Mouse (Mus musculus) midbrain, postnatal 0 days (tissue): ENCODE data around the gene Trim69. TPM values are rescaled to one million over a fixed set of nuclear protein-coding genes. Genes with fewer than 3 reads are reported as not detected.
A peak's percentile ranks its signal among the peaks of the same experiment; 100 is the strongest.

Experiments
- ATAC-seq: fragments of 200-750 bp; cut with Nextera tagmentation; 2 replicates; pipeline ENCODE4 v1.8.0; 2017; ENCODE audit warnings: moderate number of reproducible peaks, mild to moderate bottlenecking, moderate TSS enrichment, moderate library complexity; ENCODE audit not compliant: low FRiP score
- DNase-seq: peaks from one replicate; pipeline ENCODE4 v3.0.0-alpha.2; 2015; ENCODE audit warnings: low spot score
- H3K27ac ChIP-seq: fragments of 300-500 bp; sonication (generic); 2 replicates; pipeline ENCODE4 v1.5.1; 2014; ENCODE audit warnings: low read depth, mild to moderate bottlenecking, low read length, mixed read lengths
- H3K27me3 ChIP-seq: fragments of 300-500 bp; sonication (generic); 2 replicates; pipeline ENCODE4 v1.6.1; 2014; ENCODE audit warnings: low read length, control low read depth, mixed read lengths; ENCODE audit not compliant: insufficient read depth
- H3K36me3 ChIP-seq: fragments of 300-500 bp; sonication (generic); 2 replicates; pipeline ENCODE4 v1.6.1; 2014; ENCODE audit warnings: low read length, control low read depth, mixed read lengths; ENCODE audit not compliant: insufficient read depth
- H3K4me1 ChIP-seq: fragments of 300-500 bp; sonication (generic); 2 replicates; pipeline ENCODE4 v1.6.1; 2014; ENCODE audit warnings: mild to moderate bottlenecking, control low read depth, antibody characterized with exemption, low read length, mixed read lengths; ENCODE audit not compliant: insufficient read depth
- H3K4me2 ChIP-seq: fragments of 300-500 bp; sonication (generic); 2 replicates; pipeline ENCODE4 v1.6.1; 2014; ENCODE audit warnings: low read depth, mild to moderate bottlenecking, low read length, mixed read lengths; ENCODE audit not compliant: poor library complexity, severe bottlenecking
- H3K4me3 ChIP-seq: fragments of 300-500 bp; sonication (generic); 2 replicates; pipeline ENCODE4 v1.5.1; 2014; ENCODE audit warnings: low read depth, mild to moderate bottlenecking, low read length, moderate library complexity
- H3K9ac ChIP-seq: fragments of 300-500 bp; sonication (generic); replicated peaks from 2 replicates; pipeline ENCODE4 v1.6.1; 2014; ENCODE audit warnings: mild to moderate bottlenecking, low read length, moderate library complexity, mixed read lengths; ENCODE audit not compliant: poor library complexity, severe bottlenecking
- H3K9me3 ChIP-seq: fragments of 300-500 bp; sonication (generic); 2 replicates; pipeline ENCODE4 v1.6.1; 2016; ENCODE audit warnings: low read length, control low read depth
- CTCF ChIP-seq: IDR thresholded peaks from 2 replicates; pipeline ENCODE4 v1.5.1; 2016; ENCODE audit warnings: antibody characterized with exemption, mild to moderate bottlenecking
- WGBS: fragments of 180-500 bp; shearing (Covaris S2); extraction: QIAGEN DNeasy Blood & Tissue Kit; methylation state at CpG from one replicate; pipeline ENCODE4 v1.1.7; 2014; 5-methylcytosine and 5-hydroxymethylcytosine counted together
- polyA plus RNA-seq: library from polyadenylated mRNA; unstranded; fragments of >200 nt; fragmentation: Nextera tagmentation; extraction: Ambion mirVana; gene quantifications from 2 replicates; pipeline ENCODE4 v1.2.1, GENCODE M21; 2015
- total RNA-seq: library from RNA; depleted of rRNA; stranded (reverse); fragments of >200 nt; gene quantifications from 2 replicates; pipeline ENCODE4 v1.2.3, GENCODE M21; 2014

Trim69 gene
- total and polyA plus RNA-seq, 2 experiments from 2014 or later: not detected

DNA sequence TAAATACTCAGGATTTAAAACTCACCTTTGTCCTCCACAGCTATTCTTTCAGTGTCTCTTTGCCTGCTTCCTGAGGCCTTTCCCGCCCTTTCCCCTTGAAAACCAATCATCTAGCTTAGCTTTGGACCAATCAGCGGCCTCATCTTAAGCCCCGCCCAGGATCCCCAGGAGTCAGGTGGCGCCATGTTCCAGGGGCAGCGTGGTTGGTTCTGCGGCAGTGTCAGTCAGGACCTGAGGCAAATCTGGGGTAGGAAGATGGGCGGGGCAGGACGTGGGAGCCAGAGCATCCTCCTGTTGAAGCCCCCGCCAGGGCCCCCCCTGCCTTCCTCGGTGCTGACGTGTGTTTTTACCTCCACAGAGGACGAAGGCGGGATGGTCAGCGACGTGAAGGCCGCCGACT is 25.6 kb downstream of the Trim69 start, which contains the start of the genes Patl2 and Terb2:
Patl2 (minus strand) TSS at position 84 of the 400 bp plus-strand sequence.
Terb2 (plus strand) TSS at position 167 of the 400 bp plus-strand sequence.
- Histone ChIP-seq H3K4me3 (no peak within 1 kb of the TSS), H3K27ac (no peak within 1 kb of the TSS), H3K36me3 (no peaks in the 10 kb centered on the region), H3K4me1 (no peaks in the 10 kb centered on the region), H3K9me3 (no peaks in the 10 kb centered on the region), H3K4me2 (no peak within 1 kb of the TSS), H3K27me3 (no peaks in the 10 kb centered on the region), H3K9ac (no peak within 1 kb of the TSS)
- ATAC-seq (no peak), DNase-seq (no peak)
- no peak for TF ChIP-seq CTCF
- WGBS: 86% methylated on average over 17 of the region's 17 CpGs

DNA sequence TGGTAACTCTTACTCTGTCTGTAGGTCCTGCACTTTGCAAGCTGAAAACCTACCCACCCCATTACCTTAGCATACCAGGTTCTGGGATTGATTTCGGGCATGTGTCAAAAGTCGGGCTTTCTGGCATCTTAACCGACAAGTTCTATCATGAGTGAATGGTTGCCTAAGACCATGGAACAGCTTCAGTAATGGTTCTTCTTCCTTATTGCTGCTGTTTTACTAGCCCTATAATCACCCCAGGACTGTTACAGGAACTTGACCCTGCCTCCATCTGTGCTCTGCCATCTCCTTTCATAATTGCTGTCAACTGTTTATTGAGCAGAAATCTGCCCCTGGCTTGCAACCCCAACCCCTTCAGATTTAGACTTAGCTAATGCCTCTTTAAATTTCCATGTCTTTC is 26.3 kb downstream of the Trim69 start:
- no peak overlapping the region for H3K4me3 ChIP-seq
- no peaks in the 10 kb centered on the region for H3K27me3 ChIP-seq
- H3K36me3 ChIP-seq: no peaks in the 10 kb centered on the region
- H3K9me3 ChIP-seq: no peaks in the 10 kb centered on the region
- TF ChIP-seq CTCF: no peak
- no peak overlapping the region for H3K27ac ChIP-seq
- ATAC-seq (no peak), DNase-seq (no peak)
- H3K4me2 ChIP-seq: no peak overlapping the region
- 98% methylated on average over 3 of the region's 3 CpGs for WGBS
- no peaks in the 10 kb centered on the region for H3K4me1 ChIP-seq
- H3K9ac ChIP-seq: no peak overlapping the region

DNA sequence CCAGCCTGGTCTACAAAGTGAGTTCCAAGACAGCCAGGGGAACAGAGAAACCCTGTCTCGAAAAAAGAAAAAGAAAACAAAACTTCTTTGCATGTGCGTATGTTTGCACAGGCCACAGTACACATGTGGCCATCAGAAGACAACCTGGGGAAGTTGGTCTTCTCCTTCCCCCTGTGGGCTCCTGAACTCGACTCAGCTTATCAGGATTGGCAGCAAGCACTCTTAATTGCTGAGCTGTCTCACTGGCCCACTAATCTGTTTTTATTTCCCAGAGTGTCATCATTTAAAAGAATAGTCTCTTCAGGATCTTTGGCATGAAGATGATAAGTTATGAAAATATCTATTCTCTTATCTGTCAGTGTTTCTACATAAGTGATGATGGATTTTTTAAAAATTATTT is 31.3 kb downstream of the Trim69 start:
- DNase-seq: no peak
- 82% methylated on average over 3 of the region's 3 CpGs for WGBS
- H3K36me3 ChIP-seq: no peaks in the 10 kb centered on the region

DNA sequence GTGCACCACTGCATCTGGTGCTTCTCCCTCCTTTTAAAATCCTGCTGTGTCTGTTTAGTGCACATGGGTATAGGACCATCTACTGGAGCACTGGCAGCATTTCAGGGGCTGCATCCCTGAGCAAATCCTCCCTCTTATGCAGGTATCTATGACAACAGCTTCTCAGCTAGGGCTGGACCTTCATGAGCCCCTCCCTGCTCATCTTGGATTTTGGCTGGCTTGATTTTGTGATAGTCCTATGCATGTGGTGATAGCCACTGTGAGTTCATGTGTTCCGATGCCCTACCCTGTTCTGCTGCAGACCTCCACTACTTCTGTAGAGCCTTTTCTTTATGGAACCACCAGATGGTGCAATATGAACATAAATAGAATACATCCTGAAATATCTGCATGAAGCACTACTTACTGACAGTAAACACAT is 34.0 kb downstream of the Trim69 start:
- ATAC-seq: peak; percentile 72
- H3K4me2 ChIP-seq: 0 out of 2 replicates have a peak overlapping the region, but pooled peaks have one; percentile 9

More for the DNA sequence above, 31.3 kb downstream of the Trim69 start:
- Histone ChIP-seq H3K4me2 (no peak overlapping the region), H3K27me3 (no peaks in the 10 kb centered on the region), H3K27ac (no peak overlapping the region), H3K9ac (no peak overlapping the region), H3K9me3 (no peaks in the 10 kb centered on the region), H3K4me1 (no peaks in the 10 kb centered on the region), H3K4me3 (no peak overlapping the region)
- TF ChIP-seq CTCF: no peak
- no peak for ATAC-seq

DNA sequence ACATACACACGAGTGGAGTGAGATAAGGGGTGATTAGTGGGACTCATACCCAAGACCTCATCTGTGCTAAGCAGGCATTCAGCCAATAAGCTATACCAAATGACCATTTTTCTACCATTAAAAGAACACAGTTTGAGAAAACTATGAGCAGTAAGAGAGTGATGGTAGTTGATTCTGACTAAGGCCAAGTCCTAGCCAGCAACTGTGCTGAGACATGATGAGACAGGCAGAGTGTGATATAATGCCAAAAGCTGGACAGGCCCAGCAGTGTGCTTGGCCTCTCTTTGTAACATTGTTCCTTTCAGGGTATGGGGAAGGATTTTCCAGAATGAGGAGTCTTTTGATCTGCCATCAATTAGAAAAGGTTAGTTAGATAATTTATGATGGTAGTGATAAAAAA is 41.0 kb downstream of the Trim69 start:
- no peaks in the 10 kb centered on the region for H3K4me1 ChIP-seq
- DNase-seq (no peak), ATAC-seq (no peak)
- H3K9me3 ChIP-seq: no peaks in the 10 kb centered on the region
- WGBS: 91% methylated on average over 1 of the region's 1 CpGs
- no peak overlapping the region for H3K27ac ChIP-seq
- H3K4me3 ChIP-seq: no peak overlapping the region
- TF ChIP-seq CTCF: no peak
- H3K27me3 ChIP-seq: no peaks in the 10 kb centered on the region
- no peak overlapping the region for H3K4me2 ChIP-seq
- no peaks in the 10 kb centered on the region for H3K36me3 ChIP-seq
- H3K9ac ChIP-seq: no peak overlapping the region

More for the DNA sequence above, 34.0 kb downstream of the Trim69 start:
- peak; percentile 80 for DNase-seq
- whole genome bisulfite sequencing: 28% methylated on average over 1 of the region's 1 CpGs
- Histone ChIP-seq H3K27me3 (no peaks in the 10 kb centered on the region), H3K4me3 (no peak overlapping the region), H3K4me1 (no peaks in the 10 kb centered on the region), H3K9ac (no peak overlapping the region), H3K36me3 (no peaks in the 10 kb centered on the region), H3K27ac (no peak overlapping the region), H3K9me3 (no peaks in the 10 kb centered on the region)
- peak; percentile 83 for TF ChIP-seq CTCF

DNA sequence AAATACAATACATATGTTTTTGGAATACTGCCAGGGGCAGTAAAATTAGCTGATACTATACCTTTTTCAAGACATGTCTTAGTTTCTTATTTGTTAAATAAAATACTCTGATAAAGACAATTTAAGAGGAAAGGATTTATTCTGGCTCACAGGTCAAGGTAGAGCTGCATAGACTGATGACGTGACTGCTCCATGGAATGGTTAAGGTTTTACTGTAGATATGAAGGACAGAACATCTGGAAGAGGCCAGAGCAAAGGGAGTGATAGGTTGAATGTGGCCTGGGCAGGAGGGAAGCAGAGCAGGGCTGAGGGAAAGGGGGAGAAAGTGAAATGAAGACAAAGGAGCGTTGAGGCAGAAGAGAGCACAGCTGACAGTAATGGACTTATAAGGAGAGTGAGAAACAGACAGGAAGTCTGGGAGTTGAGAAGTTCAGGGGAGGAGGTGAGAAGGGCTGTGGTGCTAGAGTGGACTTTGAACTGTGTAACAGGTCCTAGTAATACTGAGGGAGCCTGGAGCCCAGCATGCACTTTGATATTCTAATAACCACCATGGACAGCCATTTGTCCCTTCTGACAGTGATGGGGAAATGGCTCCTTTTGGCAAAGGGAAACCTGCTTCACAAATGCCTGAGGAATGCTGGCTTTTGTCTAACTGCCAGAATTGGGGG is 46.1 kb downstream of the Trim69 start:
- no peaks in the 10 kb centered on the region for H3K4me1 ChIP-seq
- no peaks in the 10 kb centered on the region for H3K9me3 ChIP-seq
- H3K27ac ChIP-seq: no peak overlapping the region
- no peak for DNase-seq
- no peak overlapping the region for H3K9ac ChIP-seq
- no peak for ATAC-seq
- no peak for TF ChIP-seq CTCF
- H3K36me3 ChIP-seq: no peaks in the 10 kb centered on the region
- no peak overlapping the region for H3K4me2 ChIP-seq
- WGBS: 83% methylated on average over 2 of the region's 2 CpGs
- H3K4me3 ChIP-seq: no peak overlapping the region
- H3K27me3 ChIP-seq: no peaks in the 10 kb centered on the region
